Mouse (Mus musculus) MEL (cell line): ENCODE measurements around the gene Sirt4. TPM values are rescaled to one million over a fixed set of nuclear protein-coding genes. Genes with fewer than 3 reads are reported as not detected.

Experiments
- DNase-seq: peaks from one replicate; pipeline ENCODE4 v3.0.0; 2011; ENCODE audit warnings: low read depth, low spot score
- H3K27ac ChIP-seq: 2 replicates; pipeline ENCODE4 v1.5.1; 2012; ENCODE audit warnings: low read depth, mild to moderate bottlenecking, control low read depth, low read length, moderate library complexity; ENCODE audit not compliant: control insufficient read depth
- H3K27me3 ChIP-seq, 2 experiments: fragments of 150-350 bp in 1 of 2; sonication (generic) in 1 of 2; 2 replicates each; pipeline ENCODE4 v1.6.1; 2012; ENCODE audit warnings: low read length in 2 of 2, mild to moderate bottlenecking in 2 of 2, improper control_type of control experiment in 1 of 2, moderate library complexity in 1 of 2; ENCODE audit not compliant: insufficient read depth in 2 of 2, control insufficient read depth in 1 of 2
- H3K36me3 ChIP-seq, 2 experiments: 2 replicates each; pipeline ENCODE4 v1.6.1; 2012 to 2014; ENCODE audit warnings: low read length in 2 of 2, improper control_type of control experiment in 1 of 2, inconsistent platforms in 1 of 2, mild to moderate bottlenecking in 1 of 2; ENCODE audit not compliant: insufficient read depth in 2 of 2, control insufficient read depth in 1 of 2
- H3K4me1 ChIP-seq, 2 experiments: fragments of 150-350 bp in 1 of 2; sonication (generic) in 1 of 2; 2 replicates each; pipeline ENCODE4 v1.6.1; 2012; ENCODE audit warnings: low read length in 2 of 2, improper control_type of control experiment in 1 of 2, mild to moderate bottlenecking in 1 of 2; ENCODE audit not compliant: insufficient read depth in 2 of 2, control insufficient read depth in 1 of 2
- H3K4me3 ChIP-seq, 2 experiments: fragments of 150-350 bp in 1 of 2; sonication (generic) in 1 of 2; 2 replicates each; pipeline ENCODE4 v1.5.1; 2012; ENCODE audit warnings: low read depth in 2 of 2, low read length in 2 of 2, mild to moderate bottlenecking in 2 of 2, moderate library complexity in 2 of 2, control low read depth in 1 of 2, improper control_type of control experiment in 1 of 2; ENCODE audit not compliant: control insufficient read depth in 1 of 2, insufficient read depth in 1 of 2
- H3K79me2 ChIP-seq: 2 replicates; pipeline ENCODE4 v1.6.1; 2012; ENCODE audit warnings: mild to moderate bottlenecking, low read length, moderate library complexity; ENCODE audit not compliant: control insufficient read depth, poor library complexity, insufficient read depth
- H3K9ac ChIP-seq: 2 replicates; pipeline ENCODE4 v1.6.1; 2012; ENCODE audit warnings: low read depth, mild to moderate bottlenecking, control low read depth, low read length, moderate library complexity; ENCODE audit not compliant: control insufficient read depth, poor library complexity, severe bottlenecking
- H3K9me3 ChIP-seq: fragments of 150-350 bp; sonication (generic); replicated peaks from 2 replicates; pipeline ENCODE4 v1.6.1; 2012; ENCODE audit warnings: mild to moderate bottlenecking, low read length, improper control_type of control experiment, moderate library complexity; ENCODE audit not compliant: insufficient read depth
- CHD1 ChIP-seq: IDR thresholded peaks from 2 replicates; pipeline ENCODE4 v1.6.1; 2012; ENCODE audit warnings: low read depth, mild to moderate bottlenecking, inconsistent platforms, low read length, improper control_type of control experiment
- CHD2 ChIP-seq: IDR thresholded peaks from 2 replicates; pipeline ENCODE4 v1.6.1; 2011; ENCODE audit warnings: low read length, improper control_type of control experiment
- E2F4 ChIP-seq: IDR thresholded peaks from 2 replicates; pipeline ENCODE4 v1.6.1; 2011; ENCODE audit warnings: low read depth, low read length, improper control_type of control experiment, borderline replicate concordance
- EP300 ChIP-seq, 2 experiments: IDR thresholded peaks; 2 replicates each; pipeline ENCODE4 v1.6.1; 2011; ENCODE audit warnings: improper control_type of control experiment in 2 of 2, low read length in 2 of 2, low read depth in 1 of 2, mild to moderate bottlenecking in 1 of 2
- KAT2A ChIP-seq: conservative IDR thresholded peaks from 2 replicates; pipeline ENCODE4 v1.6.1; 2012; ENCODE audit warnings: low read depth, low read length, improper control_type of control experiment, inconsistent platforms
- MAX ChIP-seq: IDR thresholded peaks from 2 replicates; pipeline ENCODE4 v1.6.1; 2011; ENCODE audit warnings: low read length, improper control_type of control experiment
- MAZ ChIP-seq: IDR thresholded peaks from 2 replicates; pipeline ENCODE4 v1.6.1; 2012; ENCODE audit warnings: low read depth, mild to moderate bottlenecking, inconsistent platforms, low read length, improper control_type of control experiment
- MXI1 ChIP-seq: IDR thresholded peaks from 2 replicates; pipeline ENCODE4 v1.6.1; 2011; ENCODE audit warnings: mild to moderate bottlenecking, low read depth, low read length, improper control_type of control experiment
- MYC ChIP-seq: IDR thresholded peaks from 2 replicates; pipeline ENCODE4 v1.6.1; 2011; ENCODE audit warnings: low read depth, mild to moderate bottlenecking, low read length, improper control_type of control experiment, moderate library complexity
- NELFE ChIP-seq: IDR thresholded peaks from 2 replicates; pipeline ENCODE4 v1.6.1; 2011; ENCODE audit warnings: low read depth, low read length, improper control_type of control experiment
- SIN3A ChIP-seq: IDR thresholded peaks from 2 replicates; pipeline ENCODE4 v1.6.1; 2012; ENCODE audit warnings: low read length, improper control_type of control experiment, inconsistent platforms
- UBTF ChIP-seq: IDR thresholded peaks from 2 replicates; pipeline ENCODE4 v1.6.1; 2012; ENCODE audit warnings: low read depth, mild to moderate bottlenecking, inconsistent platforms, low read length, improper control_type of control experiment, moderate library complexity, borderline replicate concordance; ENCODE audit not compliant: insufficient read depth
- USF2 ChIP-seq, 2 experiments: IDR thresholded peaks; 2 replicates each; pipeline ENCODE4 v1.6.1; 2011 to 2012; ENCODE audit warnings: improper control_type of control experiment in 2 of 2, low read length in 2 of 2, borderline replicate concordance in 1 of 2, inconsistent platforms in 1 of 2, low read depth in 1 of 2, mild to moderate bottlenecking in 1 of 2; ENCODE audit not compliant: insufficient read depth in 1 of 2
- ZC3H11A ChIP-seq: IDR thresholded peaks from 2 replicates; pipeline ENCODE4 v1.6.1; 2012; ENCODE audit warnings: low read depth, mild to moderate bottlenecking, inconsistent platforms, low read length, improper control_type of control experiment
- ZMIZ1 ChIP-seq: IDR thresholded peaks from 2 replicates; pipeline ENCODE4 v1.6.1; 2012; ENCODE audit warnings: low read depth, mild to moderate bottlenecking, inconsistent platforms, low read length, improper control_type of control experiment, moderate library complexity
- polyA plus RNA-seq, 2 experiments: library from polyadenylated mRNA; stranded (reverse) in 1 of 2; unstranded in 1 of 2; fragments of >175 nt in 1 of 2; fragments of >200 nt in 1 of 2; gene quantifications; 2 replicates each; pipeline versions ENCODE4 v1.2.1 to v1.2.4; 2012; ENCODE audit warnings: low replicate concordance in 2 of 2, low read depth in 1 of 2; ENCODE audit not compliant: insufficient read length in 2 of 2, insufficient read depth in 1 of 2, missing spikeins in 1 of 2
- total RNA-seq: library from RNA; depleted of rRNA; stranded (reverse); fragments of 300-350 nt; gene quantifications from 2 replicates; pipeline ENCODE4 v1.2.3, GENCODE M21; 2012

The Sirt4 gene
- total and polyA plus RNA-seq, 3 experiments, result 9.2 to 10.3 TPM; not detected in 1

- TF ChIP-seq EP300 (IDR thresholded peaks at IDR 0.05; ENCODE audit: low read depth in 1 of 2, low read length in 2 of 2), result no peak
- TF ChIP-seq USF2 (IDR thresholded peaks at IDR 0.05; ENCODE audit: borderline replicate concordance in 1 of 2, insufficient read depth in 1 of 2, low read depth in 1 of 2, low read length in 2 of 2), result no peak
- no peak for TF ChIP-seq ZMIZ1
- no peak for TF ChIP-seq UBTF
- no peak for TF ChIP-seq CHD1
- TF ChIP-seq SIN3A, result no peak
- no peak for TF ChIP-seq CHD2
- no peak for TF ChIP-seq KAT2A
- no peak for TF ChIP-seq E2F4
- no peak for TF ChIP-seq MYC
- no peak for TF ChIP-seq MAX
- TF ChIP-seq NELFE, result no peak
- Histone ChIP-seq H3K79me2 (peaks cover 7% of the 10 kb centered on the region), H3K36me3 (no peaks in the 10 kb centered on the region), H3K9me3 (no peaks in the 10 kb centered on the region), H3K27ac (no peak overlapping the region), H3K9ac (no peak overlapping the region), H3K4me1 (no peaks in the 10 kb centered on the region), H3K27me3 (no peaks in the 10 kb centered on the region), H3K4me3 (no peak overlapping the region)
- DNase-seq, result no peak
Observed at GRCm38 (mm10) chr5:115513246-115513645, 28.7 kb upstream of the Sirt4 start.

DNA sequence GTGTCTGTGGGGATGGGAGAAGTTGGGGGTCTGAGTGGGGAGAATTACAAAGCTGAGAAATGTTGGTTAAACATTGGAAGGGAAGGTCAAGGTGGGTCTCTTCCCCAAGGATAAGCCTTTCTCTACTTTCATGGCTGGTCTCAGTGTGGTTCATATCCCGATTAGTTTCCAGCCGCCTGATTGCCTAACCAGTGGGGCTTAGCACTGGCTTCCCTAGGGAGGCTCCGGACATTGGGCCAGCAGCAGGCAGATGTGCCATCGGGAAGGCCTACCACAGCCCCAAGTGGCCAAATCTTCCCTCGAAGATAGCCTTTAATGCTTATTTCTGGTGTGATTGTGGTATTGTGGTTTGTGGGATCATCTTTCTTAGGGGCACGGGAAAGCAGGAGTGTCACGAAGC lies 27.9 kb upstream of the Sirt4 start:
- Histone ChIP-seq H3K9ac (no peak overlapping the region), H3K4me1 (peaks cover 0 to 5% of the 10 kb centered on the region in 2 experiments; a peak in 1 of 4 replicates), H3K9me3 (no peaks in the 10 kb centered on the region), H3K79me2 (peaks cover 13% of the 10 kb centered on the region), H3K27ac (no peak overlapping the region), H3K27me3 (no peaks in the 10 kb centered on the region), H3K4me3 (no peak overlapping the region), H3K36me3 (peaks cover 0 to 2% of the 10 kb centered on the region in 2 experiments; a peak in 1 of 4 replicates)
- TF ChIP-seq MAZ (no peak), ZC3H11A (no peak), MXI1 (no peak)
- DNase-seq, result no peak
